Comparison of ENCODE assay signal across 17 mouse cellular contexts in the genomic region with DNA sequence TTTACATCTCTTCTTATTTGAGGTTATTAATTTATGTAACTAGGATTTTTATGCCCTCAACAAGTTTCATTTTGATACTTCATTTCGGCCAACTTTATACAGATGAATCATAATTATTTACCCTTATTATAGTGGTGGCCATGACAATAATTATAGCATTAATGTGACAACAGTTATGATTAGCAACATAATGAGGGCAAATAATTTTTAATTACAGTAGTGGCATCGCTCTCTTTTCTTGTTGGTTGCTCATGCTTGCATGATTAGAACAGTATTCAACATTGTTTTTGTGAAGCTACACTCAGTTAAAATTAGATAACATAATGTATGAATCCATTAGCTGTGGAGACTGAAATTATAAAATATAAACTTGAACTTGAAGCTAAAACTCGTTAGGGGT.
"Had no signal": no experiment of that assay in that cellular context is flagged by ENCODE, and none has a peak within 500 bp of the region (broad histone marks: within the 10 kb centered on the region; RNA-seq: fewer than 3 reads in every experiment).

No protein-coding gene starts in this region.

- ATAC-seq: liver, embryonic 12.5 days; liver, postnatal 0 days; lung, postnatal 0 days; midbrain, embryonic 13.5 days; midbrain, embryonic 15.5 days; midbrain, embryonic 16.5 days had no signal

- DNase-seq: left cerebral cortex, postnatal 4 days; liver; liver, embryonic 13.5 days; liver, postnatal 0 days; lung, adult 18-20 months; lung, adult 2 months; lung, embryonic 14.5 days; lung, postnatal 10 days; lung, postnatal 14 days; lung, postnatal 36 days; lung, postnatal 4 days; midbrain, embryonic 14.5 days had no signal
